Mouse (Mus musculus): Measurements from ENCODE around the gene Tfap2c. TPM values are rescaled to one million over a fixed set of nuclear protein-coding genes. Genes with fewer than 3 reads are reported as not detected.
A peak's percentile ranks its signal among the peaks of the same experiment; 100 is the strongest.

Gene Tfap2c
- polyA plus RNA-seq, 1 experiment from 2014 or later: 0.26 TPM

DNA sequence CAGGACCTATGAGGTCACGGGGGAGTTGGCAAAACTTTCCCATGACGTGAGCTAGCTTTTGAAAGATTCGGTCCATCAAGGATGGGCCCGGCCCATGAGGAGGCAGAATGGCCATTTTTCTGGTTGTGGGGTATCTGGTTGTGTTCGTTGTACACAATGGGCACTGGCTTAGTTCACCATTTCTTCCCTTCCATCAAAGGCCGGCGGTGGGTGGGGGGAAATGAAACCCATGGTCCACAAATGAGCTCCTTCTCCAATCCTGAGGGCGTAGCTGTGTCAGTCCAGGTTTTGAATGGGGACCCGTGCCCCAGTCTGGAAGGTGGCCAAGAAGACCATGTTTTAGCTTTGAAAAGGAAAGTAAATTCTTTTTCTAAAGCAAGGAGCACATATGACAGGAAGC, 4.8 kb downstream of the Tfap2c start:
- H3K4me2 ChIP-seq: no peak overlapping the region
- ATAC-seq (ENCODE audit: low FRiP score): no peak
- no peaks in the 10 kb centered on the region for H3K36me3 ChIP-seq
- no peak overlapping the region for H3K4me3 ChIP-seq (replicated peaks)
- H3K4me1 ChIP-seq: peaks cover 22% of the 10 kb centered on the region
- H3K9me3 ChIP-seq (replicated peaks): no peaks in the 10 kb centered on the region
- peaks cover 76% of the 10 kb centered on the region for H3K27me3 ChIP-seq (replicated peaks)
- WGBS: 76% methylated on average over 9 of the region's 9 CpGs
- H3K9ac ChIP-seq (replicated peaks): no peak overlapping the region
- H3K27ac ChIP-seq (replicated peaks): no peak overlapping the region

DNA sequence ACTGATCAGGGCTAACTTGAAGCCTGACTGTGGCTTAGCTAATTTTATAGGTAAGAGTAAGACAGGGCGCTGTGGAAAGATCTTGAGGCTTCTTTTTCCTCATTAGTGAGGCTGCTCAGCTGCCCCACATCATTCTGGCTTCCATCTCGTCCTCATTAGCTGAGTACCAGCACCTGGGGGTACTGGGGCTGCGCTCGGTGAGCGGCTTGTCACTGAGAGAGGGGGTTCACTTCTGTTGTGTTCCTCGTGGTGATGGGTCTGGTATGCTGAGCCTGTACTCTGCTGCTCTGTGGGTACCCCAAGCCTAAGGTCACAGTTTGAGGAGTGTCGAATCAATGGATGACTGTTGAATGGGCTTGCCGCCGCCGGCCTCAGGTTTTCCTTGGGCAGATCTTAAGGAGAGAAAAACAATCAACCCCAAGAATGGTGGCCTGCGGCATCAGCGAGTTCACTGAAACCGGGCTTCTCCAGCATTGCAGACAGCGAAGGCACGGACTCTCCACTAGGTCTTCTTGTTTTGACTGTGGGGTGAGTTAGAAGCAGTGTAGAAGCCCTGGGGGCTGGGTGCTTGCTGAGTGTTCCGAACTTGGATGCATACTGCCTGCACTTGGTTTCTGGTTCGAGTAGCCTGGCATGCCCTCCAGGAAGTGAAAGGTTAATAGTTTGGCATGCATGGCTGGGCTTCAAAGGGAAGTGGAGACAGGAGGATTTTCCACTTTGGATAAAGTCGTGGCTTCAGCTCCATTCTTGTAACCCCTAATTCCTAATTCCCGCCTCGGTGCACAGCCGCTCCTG, 9.5 kb downstream of the Tfap2c start:
- no peak overlapping the region for H3K9ac ChIP-seq (replicated peaks)
- H3K4me2 ChIP-seq: no peak overlapping the region
- no peak overlapping the region for H3K4me3 ChIP-seq (replicated peaks)
- no peaks in the 10 kb centered on the region for H3K36me3 ChIP-seq
- H3K9me3 ChIP-seq (replicated peaks): no peaks in the 10 kb centered on the region
- H3K4me1 ChIP-seq: no peaks in the 10 kb centered on the region
- 48% methylated on average over 21 of the region's 21 CpGs for WGBS
- no peak overlapping the region for H3K27ac ChIP-seq (replicated peaks)
- peaks cover 68% of the 10 kb centered on the region for H3K27me3 ChIP-seq (replicated peaks)
- ATAC-seq (ENCODE audit: low FRiP score): no peak

GRCm38 (mm10) chr2:172561016-172561415, 11.6 kb downstream of the Tfap2c start:
- Histone ChIP-seq H3K27ac (replicated peaks) (no peak overlapping the region), H3K9ac (replicated peaks) (no peak overlapping the region), H3K9me3 (replicated peaks) (no peaks in the 10 kb centered on the region), H3K4me3 (replicated peaks) (no peak overlapping the region), H3K4me1 (no peaks in the 10 kb centered on the region), H3K36me3 (no peaks in the 10 kb centered on the region), H3K4me2 (no peak overlapping the region), H3K27me3 (replicated peaks) (peaks cover 48% of the 10 kb centered on the region)
- ATAC-seq (ENCODE audit: low FRiP score): no peak
- WGBS: 30% methylated on average over 10 of the region's 10 CpGs

DNA sequence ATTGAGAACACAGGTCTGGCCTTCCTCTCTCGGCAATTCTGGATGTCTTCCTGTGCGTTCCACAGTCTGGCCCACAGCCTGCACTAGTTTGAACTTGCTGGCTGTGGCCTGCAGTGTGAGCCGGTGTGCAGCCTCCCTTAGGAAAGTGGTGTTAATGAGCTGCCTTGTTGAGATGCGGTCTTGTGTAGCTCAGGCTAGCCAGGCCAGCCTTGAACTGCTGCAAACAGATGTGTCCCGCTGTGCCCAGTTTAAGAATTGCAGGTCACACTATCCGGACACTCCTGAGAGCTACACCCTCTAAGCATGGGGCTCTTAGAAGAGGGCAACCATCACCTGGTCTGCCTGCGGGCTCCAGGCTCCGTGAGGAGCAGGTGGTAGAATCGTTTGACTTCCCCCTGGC, 18.4 kb downstream of the Tfap2c start:
- H3K4me1 ChIP-seq: no peaks in the 10 kb centered on the region
- H3K4me3 ChIP-seq (replicated peaks): no peak overlapping the region
- H3K9me3 ChIP-seq (replicated peaks): no peaks in the 10 kb centered on the region
- H3K4me2 ChIP-seq: no peak overlapping the region
- no peak overlapping the region for H3K27ac ChIP-seq (replicated peaks)
- ATAC-seq (ENCODE audit: low FRiP score): no peak
- 86% methylated on average over 9 of the region's 9 CpGs for WGBS
- H3K36me3 ChIP-seq: no peaks in the 10 kb centered on the region
- no peak overlapping the region for H3K9ac ChIP-seq (replicated peaks)
- 0 out of 2 replicates have a peak, but pooled peaks cover 5% of the 10 kb centered on the region for H3K27me3 ChIP-seq (replicated peaks)

DNA sequence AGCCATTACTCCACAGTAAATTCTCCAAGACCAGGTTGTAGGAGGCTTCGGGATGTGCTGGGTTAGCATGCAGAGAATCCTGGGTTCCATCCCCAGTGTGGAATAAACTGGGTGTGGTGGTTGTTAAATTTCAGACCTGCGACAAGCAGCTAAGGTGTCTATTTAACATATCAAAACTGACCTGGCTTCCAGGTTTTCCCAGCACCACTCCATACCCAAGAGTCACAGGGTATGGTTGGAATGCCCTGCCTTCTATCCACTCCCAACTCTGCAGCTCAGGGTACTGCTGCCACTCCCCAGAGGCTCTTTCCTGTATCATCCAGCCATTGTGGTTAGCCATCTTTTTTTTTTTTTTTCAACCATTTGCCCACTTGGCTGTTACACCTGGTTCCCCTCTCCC, 19.1 kb downstream of the Tfap2c start:
- H3K27me3 ChIP-seq (replicated peaks): 0 out of 2 replicates have a peak, but pooled peaks cover 4% of the 10 kb centered on the region
- 82% methylated on average over 2 of the region's 2 CpGs for WGBS
- H3K27ac ChIP-seq (replicated peaks): no peak overlapping the region
- no peak overlapping the region for H3K4me2 ChIP-seq
- no peaks in the 10 kb centered on the region for H3K36me3 ChIP-seq
- no peak overlapping the region for H3K4me3 ChIP-seq (replicated peaks)
- no peak overlapping the region for H3K9ac ChIP-seq (replicated peaks)
- H3K4me1 ChIP-seq: no peaks in the 10 kb centered on the region
- no peaks in the 10 kb centered on the region for H3K9me3 ChIP-seq (replicated peaks)
- no peak for ATAC-seq (ENCODE audit: low FRiP score)

DNA sequence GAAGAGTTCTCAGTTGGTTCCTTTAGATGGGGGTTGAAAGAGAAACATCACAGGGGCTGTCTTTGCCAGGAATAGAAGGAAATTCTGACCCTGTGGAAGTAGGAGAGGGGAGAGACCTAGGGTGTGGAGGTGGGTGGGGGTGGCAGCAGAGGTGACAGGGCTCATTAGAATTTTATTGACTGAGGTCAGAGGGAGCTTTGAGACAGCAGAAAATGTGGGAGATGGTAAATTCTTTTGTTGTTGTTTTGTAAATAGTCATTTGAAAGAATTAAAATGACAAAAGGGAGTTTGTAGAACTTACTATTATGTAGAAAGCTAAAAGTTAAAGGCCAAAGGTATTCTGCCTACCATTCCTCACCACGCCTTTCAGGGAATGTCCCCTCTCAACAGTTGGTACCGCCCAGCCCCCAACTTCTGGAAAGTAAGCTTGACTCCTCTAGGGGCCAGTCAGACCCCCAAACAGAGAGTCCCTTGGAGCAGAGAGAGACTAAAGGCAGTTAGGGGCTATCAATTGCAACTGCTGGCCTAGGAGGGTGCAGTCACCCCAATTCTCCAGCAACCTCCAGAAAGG, 27.9 kb downstream of the Tfap2c start:
- Histone ChIP-seq H3K4me3 (replicated peaks) (no peak overlapping the region), H3K9me3 (replicated peaks) (no peaks in the 10 kb centered on the region), H3K4me1 (peaks cover 8% of the 10 kb centered on the region), H3K4me2 (no peak overlapping the region), H3K9ac (replicated peaks) (no peak overlapping the region), H3K27ac (replicated peaks) (no peak overlapping the region), H3K36me3 (no peaks in the 10 kb centered on the region), H3K27me3 (replicated peaks) (peaks cover 5% of the 10 kb centered on the region)
- 30% methylated on average over 2 of the region's 2 CpGs for WGBS
- no peak for ATAC-seq (ENCODE audit: low FRiP score)

- Histone ChIP-seq H3K27ac (replicated peaks) (no peak overlapping the region), H3K9me3 (replicated peaks) (no peaks in the 10 kb centered on the region), H3K9ac (replicated peaks) (no peak overlapping the region), H3K27me3 (replicated peaks) (peaks cover 9% of the 10 kb centered on the region), H3K4me1 (peaks cover 8% of the 10 kb centered on the region), H3K4me2 (no peak overlapping the region), H3K4me3 (replicated peaks) (no peak overlapping the region), H3K36me3 (no peaks in the 10 kb centered on the region)
- peak; percentile 57; the same call in 1 of the 2 replicates for ATAC-seq (ENCODE audit: low FRiP score)
- 56% methylated on average over 5 of the region's 5 CpGs for WGBS
Measured at GRCm38 (mm10) chr2:172579221-172579620, 29.8 kb downstream of the Tfap2c start.

GRCm38 (mm10) chr2:172580536-172581265, 31.3 kb downstream of the Tfap2c start:
- Histone ChIP-seq H3K4me2 (no peak overlapping the region), H3K27me3 (replicated peaks) (peaks cover 9% of the 10 kb centered on the region), H3K9ac (replicated peaks) (no peak overlapping the region), H3K9me3 (replicated peaks) (no peaks in the 10 kb centered on the region), H3K4me1 (peaks cover 8% of the 10 kb centered on the region), H3K36me3 (no peaks in the 10 kb centered on the region), H3K27ac (replicated peaks) (no peak overlapping the region), H3K4me3 (replicated peaks) (no peak overlapping the region)
- no peak for ATAC-seq (ENCODE audit: low FRiP score)
- WGBS: 46% methylated on average over 12 of the region's 12 CpGs

- Histone ChIP-seq H3K9ac (replicated peaks) (no peak overlapping the region), H3K27me3 (replicated peaks) (peaks cover 6% of the 10 kb centered on the region; the same call in 1 of the 2 replicates), H3K4me3 (replicated peaks) (no peak overlapping the region), H3K9me3 (replicated peaks) (no peaks in the 10 kb centered on the region), H3K4me2 (no peak overlapping the region), H3K4me1 (peaks cover 8% of the 10 kb centered on the region), H3K36me3 (no peaks in the 10 kb centered on the region), H3K27ac (replicated peaks) (no peak overlapping the region)
- no peak for ATAC-seq (ENCODE audit: low FRiP score)
- 22% methylated on average over 7 of the region's 7 CpGs for WGBS
Measured at GRCm38 (mm10) chr2:172583312-172583711, 33.9 kb downstream of the Tfap2c start.

DNA sequence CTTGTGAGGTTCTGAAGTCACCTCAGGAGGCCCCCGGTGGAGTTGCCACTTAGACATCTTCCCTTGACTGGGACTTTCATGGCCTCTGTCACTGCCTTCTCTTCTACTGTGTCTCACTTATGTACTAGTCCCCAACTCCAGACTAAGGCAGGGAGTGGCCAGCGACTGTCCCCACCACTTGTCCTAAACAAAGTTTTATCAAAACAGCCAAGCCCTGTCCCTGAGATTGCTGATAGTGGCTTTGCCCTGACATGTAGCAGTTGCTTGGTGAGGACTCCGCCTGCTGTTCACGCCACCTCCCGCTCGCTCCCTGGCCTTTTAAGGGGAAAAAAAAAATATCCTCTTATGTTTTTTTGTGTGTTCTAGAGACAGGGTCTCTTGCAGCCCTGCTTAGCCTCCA, 35.9 kb downstream of the Tfap2c start:
- Histone ChIP-seq H3K4me2 (no peak overlapping the region), H3K27me3 (replicated peaks) (peaks cover 6% of the 10 kb centered on the region; the same call in 1 of the 2 replicates), H3K9ac (replicated peaks) (no peak overlapping the region), H3K36me3 (no peaks in the 10 kb centered on the region), H3K4me3 (replicated peaks) (no peak overlapping the region), H3K9me3 (replicated peaks) (no peaks in the 10 kb centered on the region), H3K4me1 (no peaks in the 10 kb centered on the region), H3K27ac (replicated peaks) (no peak overlapping the region)
- 89% methylated on average over 6 of the region's 6 CpGs for WGBS
- ATAC-seq (ENCODE audit: low FRiP score): no peak

DNA sequence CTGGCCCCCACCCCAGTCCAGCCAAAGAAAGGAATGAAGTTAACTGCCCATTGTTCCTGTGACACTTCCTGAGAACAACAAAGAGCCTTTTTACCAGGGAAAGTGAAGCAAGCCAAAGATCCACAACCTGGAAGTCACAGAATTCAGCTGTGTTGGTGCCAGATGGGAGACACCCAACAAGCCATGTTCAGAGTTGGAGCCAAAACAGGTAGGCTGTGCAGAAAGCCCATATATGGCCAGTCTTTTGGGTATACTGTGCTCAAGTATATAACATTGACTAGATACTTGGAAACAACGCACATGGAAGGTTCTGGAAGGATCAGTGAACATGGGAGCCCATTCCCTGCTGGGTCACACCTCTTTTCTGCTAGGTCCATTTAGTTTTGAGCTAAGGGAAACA, 39.7 kb downstream of the Tfap2c start:
- Histone ChIP-seq H3K9ac (replicated peaks) (no peak overlapping the region), H3K4me3 (replicated peaks) (no peak overlapping the region), H3K9me3 (replicated peaks) (no peaks in the 10 kb centered on the region), H3K4me1 (no peaks in the 10 kb centered on the region), H3K27me3 (replicated peaks) (no peaks in the 10 kb centered on the region), H3K4me2 (no peak overlapping the region), H3K27ac (replicated peaks) (no peak overlapping the region), H3K36me3 (no peaks in the 10 kb centered on the region)
- WGBS: 95% methylated on average over 1 of the region's 1 CpGs
- no peak for ATAC-seq (ENCODE audit: low FRiP score)

- H3K9me3 ChIP-seq (replicated peaks): no peaks in the 10 kb centered on the region
- H3K36me3 ChIP-seq: no peaks in the 10 kb centered on the region
- WGBS: 94% methylated on average over 5 of the region's 5 CpGs
- no peaks in the 10 kb centered on the region for H3K4me1 ChIP-seq
- H3K9ac ChIP-seq (replicated peaks): no peak overlapping the region
- H3K4me2 ChIP-seq: no peak overlapping the region
- H3K27me3 ChIP-seq (replicated peaks): no peaks in the 10 kb centered on the region
- H3K27ac ChIP-seq (replicated peaks): no peak overlapping the region
- no peak overlapping the region for H3K4me3 ChIP-seq (replicated peaks)
- no peak for ATAC-seq (ENCODE audit: low FRiP score)
Measured at GRCm38 (mm10) chr2:172590839-172591238, 41.4 kb downstream of the Tfap2c start.

Data from neural tube, embryonic 15.5 days (tissue).